Mouse (Mus musculus) C2C12 (cell line): ENCODE measurements at regions not wholly inside any gene's neighbourhood (a gene's known extent, or its start where the extent isn't known, plus 50 kb on each side); places are given as distances from the start of the nearest gene placed in this dataset.

Experiments used
- H3K27me3 ChIP-seq: one replicate; pipeline ENCODE4 v1.6.1; 2011; ENCODE audit not compliant: control insufficient read depth, insufficient read depth, insufficient read length
- H3K36me3 ChIP-seq: one replicate; pipeline ENCODE4 v1.6.1; 2011; ENCODE audit not compliant: control insufficient read depth, insufficient read depth
- H3K4me3 ChIP-seq: one replicate; pipeline ENCODE4 v1.5.1; 2011; ENCODE audit warnings: mild to moderate bottlenecking, control low read depth; ENCODE audit not compliant: poor library complexity, insufficient read depth, severe bottlenecking
- H3K79me2 ChIP-seq: one replicate; pipeline ENCODE4 v1.6.1; 2011; ENCODE audit not compliant: control insufficient read depth, insufficient read depth
- H3K79me3 ChIP-seq: one replicate; pipeline ENCODE4 v1.6.1; 2011; ENCODE audit warnings: low read depth, control low read depth
- H3ac ChIP-seq: one replicate; pipeline ENCODE3; 2011; ENCODE audit warnings: low read depth; ENCODE audit not compliant: control insufficient read depth, insufficient read length
- CEBPB ChIP-seq: IDR thresholded peaks from one replicate; pipeline ENCODE4 v1.6.1; 2011; ENCODE audit warnings: low read depth, mild to moderate bottlenecking, control low read depth, moderate library complexity
- CTCF ChIP-seq: IDR thresholded peaks from one replicate; pipeline ENCODE4 v1.5.1; 2011; ENCODE audit not compliant: control insufficient read depth, insufficient read depth, insufficient read length
- FOSL1 ChIP-seq: IDR thresholded peaks from one replicate; pipeline ENCODE4 v1.8.0; 2011; ENCODE audit warnings: mild to moderate bottlenecking, low read length; ENCODE audit not compliant: poor library complexity, insufficient read depth, severe bottlenecking
- MAX ChIP-seq: IDR thresholded peaks from one replicate; pipeline ENCODE4 v1.6.1; 2011; ENCODE audit warnings: mild to moderate bottlenecking, control low read depth
- MYOD1 ChIP-seq: IDR thresholded peaks from one replicate; pipeline ENCODE4 v1.6.1; 2011; ENCODE audit warnings: low read depth; ENCODE audit not compliant: control insufficient read depth, insufficient read length
- MYOG ChIP-seq: IDR thresholded peaks from one replicate; pipeline ENCODE4 v1.6.1; 2011; ENCODE audit not compliant: control insufficient read depth, insufficient read length; ENCODE audit errors: extremely low read depth
- USF1 ChIP-seq: IDR thresholded peaks from one replicate; pipeline ENCODE4 v1.6.1; 2011; ENCODE audit warnings: low read depth, mild to moderate bottlenecking, control low read depth, moderate library complexity

GRCm38 (mm10) chr17:16372976-16373375 lies 542.1 kb upstream of the Rgmb start:
- TF ChIP-seq CEBPB (no peak), MYOG (no peak), FOSL1 (no peak)

DNA sequence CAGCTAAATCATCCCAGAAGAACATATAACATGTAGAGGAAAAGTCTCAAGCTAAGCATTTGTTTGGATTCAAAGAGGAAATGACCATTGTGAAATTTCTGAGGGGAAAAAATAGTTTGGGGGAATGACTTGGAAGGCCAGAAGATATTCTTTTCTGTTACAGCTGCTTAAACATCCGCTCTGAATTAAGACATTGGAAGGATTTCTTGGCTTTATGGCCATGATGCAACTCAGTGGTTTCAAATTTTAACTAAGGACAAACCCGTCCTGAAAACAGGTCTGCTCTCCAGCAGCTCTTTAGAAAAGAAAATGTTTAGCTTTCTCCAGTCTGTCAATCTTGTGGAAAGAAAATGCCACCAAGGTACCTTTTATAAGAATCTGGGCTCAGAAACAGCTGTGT lies 513.2 kb upstream of the Rgmb start:
- H3K36me3 ChIP-seq, result no peaks in the 10 kb centered on the region
- H3ac ChIP-seq, result no peak overlapping the region
- H3K27me3 ChIP-seq, result no peaks in the 10 kb centered on the region
- no peaks in the 10 kb centered on the region for H3K79me3 ChIP-seq
- TF ChIP-seq USF1 (no peak), CEBPB (peak; percentile 57), CTCF (no peak), FOSL1 (no peak), MAX (no peak)
- no peak overlapping the region for H3K4me3 ChIP-seq
- no peaks in the 10 kb centered on the region for H3K79me2 ChIP-seq

More at GRCm38 (mm10) chr17:16372976-16373375, 542.1 kb upstream of the Rgmb start:
- no peaks in the 10 kb centered on the region for H3K79me3 ChIP-seq
- no peak overlapping the region for H3K4me3 ChIP-seq
- no peaks in the 10 kb centered on the region for H3K36me3 ChIP-seq
- H3K79me2 ChIP-seq, result no peaks in the 10 kb centered on the region
- H3K27me3 ChIP-seq, result no peaks in the 10 kb centered on the region
- no peak overlapping the region for H3ac ChIP-seq

DNA sequence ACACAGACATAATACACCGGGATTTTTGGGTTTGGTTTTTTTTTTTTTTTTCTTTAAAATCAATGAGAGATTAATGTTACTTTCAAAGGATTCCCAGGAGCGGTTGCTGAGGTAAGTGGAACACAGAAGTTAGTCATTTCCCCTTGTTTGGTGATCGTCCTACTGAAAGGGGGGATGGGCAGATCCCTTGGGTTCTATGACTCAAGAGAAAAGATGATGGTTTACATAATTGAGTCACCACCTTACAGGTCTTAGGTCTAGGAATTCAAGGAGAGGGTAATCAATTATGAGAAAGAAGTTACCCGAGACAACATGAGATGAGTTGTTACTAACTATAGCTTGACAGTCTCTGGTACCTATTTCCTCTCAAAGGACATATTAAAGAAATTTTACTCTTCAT lies 511.9 kb upstream of the Rgmb start:
- no peak overlapping the region for H3K4me3 ChIP-seq

DNA sequence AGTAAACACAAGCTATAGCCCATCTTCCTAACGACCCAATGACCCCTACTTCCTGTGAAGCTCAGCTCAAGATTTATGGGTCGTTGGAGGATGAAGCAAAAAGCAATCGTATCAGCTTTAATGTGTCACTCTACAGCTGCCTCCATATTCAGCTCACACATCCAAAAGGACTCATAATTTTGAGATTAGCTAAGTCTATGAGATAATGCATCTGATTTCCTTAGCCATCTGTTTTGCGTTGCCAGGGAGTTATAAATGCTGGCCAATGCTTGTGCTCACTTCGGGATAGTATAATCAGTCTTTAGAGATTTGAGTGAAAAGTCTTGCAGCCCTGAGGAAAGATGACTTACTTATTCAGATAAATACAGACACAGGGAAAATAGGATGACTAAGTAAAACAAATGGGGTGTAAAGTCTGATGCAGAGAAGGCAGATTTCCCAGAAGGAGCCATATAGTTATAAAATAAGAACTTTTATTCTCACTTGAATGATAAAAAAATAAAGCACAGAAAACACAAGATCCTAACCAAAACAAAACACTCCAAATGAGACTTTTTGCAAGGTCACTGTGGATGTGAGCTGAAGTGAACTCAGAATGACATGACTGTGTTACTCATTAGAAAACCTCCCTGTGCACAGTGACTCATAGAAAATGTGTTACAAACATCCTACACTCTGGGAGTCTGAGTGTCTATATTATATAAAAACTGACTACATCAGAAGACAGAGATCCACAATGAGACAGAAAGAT lies 509.1 kb upstream of the Rgmb start:
- TF ChIP-seq FOSL1 (peak; percentile 1), MYOG (no peak), CEBPB (peak; percentile 36), CTCF (no peak), MYOD1 (peak; percentile 34)
- no peaks in the 10 kb centered on the region for H3K27me3 ChIP-seq
- H3ac ChIP-seq, result no peak overlapping the region
- no peak overlapping the region for H3K4me3 ChIP-seq
- H3K79me3 ChIP-seq, result no peaks in the 10 kb centered on the region
- no peaks in the 10 kb centered on the region for H3K36me3 ChIP-seq
- H3K79me2 ChIP-seq, result no peaks in the 10 kb centered on the region

More for the DNA sequence above, 511.9 kb upstream of the Rgmb start:
- H3K36me3 ChIP-seq, result no peaks in the 10 kb centered on the region
- H3K79me3 ChIP-seq, result no peaks in the 10 kb centered on the region
- H3K79me2 ChIP-seq, result no peaks in the 10 kb centered on the region
- no peaks in the 10 kb centered on the region for H3K27me3 ChIP-seq
- no peak overlapping the region for H3ac ChIP-seq
- TF ChIP-seq USF1 (no peak), FOSL1 (peak; percentile 66), MYOG (no peak), MYOD1 (peak; percentile 3), CTCF (no peak), CEBPB (peak; percentile 7), MAX (no peak)

GRCm38 (mm10) chr17:16311914-16312313 lies 481.1 kb upstream of the Rgmb start:
- Histone ChIP-seq H3K79me2 (no peaks in the 10 kb centered on the region), H3ac (no peak overlapping the region), H3K4me3 (no peak overlapping the region), H3K27me3 (no peaks in the 10 kb centered on the region), H3K36me3 (no peaks in the 10 kb centered on the region), H3K79me3 (no peaks in the 10 kb centered on the region)
- no peak for TF ChIP-seq CEBPB
- TF ChIP-seq USF1, result no peak
- TF ChIP-seq MYOD1, result no peak
- TF ChIP-seq MYOG, result no peak
- TF ChIP-seq MAX, result no peak
- no peak for TF ChIP-seq CTCF
- no peak for TF ChIP-seq FOSL1
